Mouse (Mus musculus): ENCODE data around the gene Hdac9.

Gene Hdac9

DNA sequence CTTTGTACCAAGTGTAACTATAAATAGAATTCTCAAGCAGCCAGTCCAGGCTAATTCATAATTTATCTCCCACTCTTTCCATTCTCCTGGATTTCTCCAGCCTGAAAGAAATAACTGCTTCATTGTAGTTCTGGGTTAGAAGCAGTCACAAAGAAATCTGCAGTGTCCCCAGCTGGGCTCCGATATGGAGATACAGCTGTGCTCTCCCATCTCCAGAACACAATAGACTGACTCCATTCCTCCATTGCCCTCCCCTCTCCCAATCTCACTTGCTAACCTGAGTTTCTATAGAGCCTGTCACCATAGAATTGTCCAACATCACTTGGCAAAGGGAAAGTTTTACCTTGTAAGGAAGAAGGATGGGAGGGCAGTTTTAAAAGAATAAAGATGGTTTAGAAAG, 218.9 kb downstream of the Hdac9 start:
- DNase-seq (ENCODE audit: low spot score in 2 of 2) = no peak

DNA sequence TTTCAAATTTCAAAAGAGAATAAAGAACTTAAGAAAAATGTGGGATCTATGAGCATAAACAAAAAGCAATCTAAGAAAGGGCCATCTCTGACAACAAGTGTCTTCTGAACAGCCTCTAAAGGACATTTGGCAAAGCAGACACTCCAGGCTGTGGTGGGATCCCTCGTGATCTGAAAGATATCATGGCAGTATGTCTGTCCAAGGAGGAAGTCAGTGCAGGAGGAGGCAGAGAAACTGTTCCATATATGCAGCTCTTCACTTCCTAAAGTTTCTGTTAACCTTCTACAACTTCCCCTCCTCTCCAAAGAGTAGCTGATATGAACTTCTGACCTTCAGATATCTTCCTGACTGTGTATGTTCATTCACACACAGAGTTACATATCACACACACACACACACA, 220.2 kb downstream of the Hdac9 start:
- no peak for DNase-seq (ENCODE audit: low spot score in 2 of 2)

DNA sequence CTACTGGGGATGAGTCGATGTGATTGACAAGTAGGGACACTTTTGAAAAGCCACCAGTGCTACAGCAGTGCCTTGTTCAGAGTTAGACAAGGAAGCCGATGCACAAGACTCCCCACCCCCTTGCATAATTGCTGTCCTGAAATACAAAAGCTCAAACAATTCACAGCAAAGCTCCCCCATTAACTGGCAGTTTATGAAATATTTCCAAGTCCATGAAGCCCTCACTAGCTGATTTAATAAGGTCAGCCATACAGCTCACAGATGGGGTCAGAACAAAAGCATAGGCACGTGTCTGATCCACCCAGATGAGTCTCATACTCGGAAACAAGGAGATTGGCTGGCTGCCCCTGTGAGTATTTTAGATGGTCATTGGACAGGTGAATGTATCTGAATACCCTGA, 228.0 kb downstream of the Hdac9 start:
- no peak for DNase-seq (ENCODE audit: low spot score in 2 of 2)

DNA sequence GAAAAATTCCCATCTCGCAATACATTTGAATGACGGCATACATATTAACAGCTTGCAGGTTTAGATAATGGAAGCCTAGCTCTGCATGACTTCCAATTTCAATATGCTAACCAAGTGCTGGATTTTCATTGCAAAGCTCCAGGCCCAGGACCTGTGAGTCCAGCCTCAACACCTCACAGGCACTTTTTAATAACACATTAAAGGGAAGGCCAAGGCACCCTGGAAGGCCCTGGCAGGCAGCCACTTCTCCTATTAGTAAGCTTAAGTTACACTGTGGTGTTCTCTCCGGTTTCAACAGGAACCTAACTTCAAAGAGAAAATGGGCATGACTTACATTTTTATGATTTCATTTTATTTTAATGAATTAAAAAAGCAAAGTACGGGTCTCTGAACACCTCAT, 233.5 kb downstream of the Hdac9 start:
- no peak for DNase-seq (ENCODE audit: low spot score in 2 of 2)

DNA sequence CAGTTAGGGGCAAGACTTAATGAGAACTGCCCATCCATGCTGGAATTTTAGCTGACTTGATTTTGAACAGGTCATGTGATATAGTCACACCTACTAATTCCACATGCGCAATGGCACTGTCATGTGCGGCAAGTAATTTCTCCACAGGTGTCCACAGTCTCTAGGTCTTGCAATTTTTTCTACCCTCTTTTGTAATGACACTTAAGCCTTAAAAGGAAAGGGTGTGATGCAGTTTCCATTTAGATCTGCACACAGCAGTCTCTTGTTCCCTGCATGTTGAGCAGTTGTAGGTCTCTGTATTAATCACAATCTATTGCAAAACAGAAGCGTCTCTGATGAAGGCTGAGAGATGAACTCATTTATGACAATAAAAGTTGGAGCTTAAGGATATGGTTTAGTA, 234.2 kb downstream of the Hdac9 start:
- DNase-seq (ENCODE audit: low spot score in 2 of 2) = no peak

DNA sequence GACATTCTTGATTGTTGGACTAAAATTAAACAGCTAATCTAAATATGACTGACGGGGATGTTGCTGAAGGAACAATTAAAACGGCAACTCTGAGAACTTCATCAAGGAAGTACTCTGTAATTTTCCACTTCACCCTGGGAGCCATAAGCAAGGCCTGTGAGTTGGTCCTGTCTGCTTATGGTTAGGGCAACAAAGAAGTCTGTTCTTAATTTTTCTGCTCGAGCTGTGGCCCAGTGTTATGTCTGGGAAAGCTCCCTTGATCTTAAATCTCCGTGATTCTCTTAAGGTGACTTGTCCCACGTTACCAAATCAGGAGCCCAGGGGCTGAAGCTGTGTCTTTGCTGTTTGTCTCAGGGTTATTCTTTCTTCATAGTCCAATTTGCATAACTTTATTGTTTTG, 236.3 kb downstream of the Hdac9 start:
- DNase-seq (ENCODE audit: low spot score in 2 of 2) = no peak

DNA sequence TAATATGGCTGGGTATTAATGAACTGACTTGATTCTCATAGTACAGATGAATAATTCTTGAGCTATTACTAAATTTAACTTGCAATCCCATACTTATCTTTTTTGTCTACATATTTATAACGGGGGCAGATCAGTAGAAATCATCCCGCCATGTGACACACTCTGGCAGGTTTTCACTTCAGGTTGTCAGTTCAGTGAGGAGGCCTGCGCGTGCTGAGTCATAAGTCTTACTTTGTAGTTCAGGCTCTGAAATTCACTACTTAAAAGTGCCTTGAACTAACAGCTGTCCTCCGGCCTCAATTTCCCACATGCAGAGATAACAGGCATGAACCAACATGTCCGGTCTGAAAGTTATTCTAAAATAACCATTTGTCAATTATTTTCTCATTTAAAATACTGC, 239.8 kb downstream of the Hdac9 start:
- no peak for DNase-seq (ENCODE audit: low spot score in 2 of 2)

DNA sequence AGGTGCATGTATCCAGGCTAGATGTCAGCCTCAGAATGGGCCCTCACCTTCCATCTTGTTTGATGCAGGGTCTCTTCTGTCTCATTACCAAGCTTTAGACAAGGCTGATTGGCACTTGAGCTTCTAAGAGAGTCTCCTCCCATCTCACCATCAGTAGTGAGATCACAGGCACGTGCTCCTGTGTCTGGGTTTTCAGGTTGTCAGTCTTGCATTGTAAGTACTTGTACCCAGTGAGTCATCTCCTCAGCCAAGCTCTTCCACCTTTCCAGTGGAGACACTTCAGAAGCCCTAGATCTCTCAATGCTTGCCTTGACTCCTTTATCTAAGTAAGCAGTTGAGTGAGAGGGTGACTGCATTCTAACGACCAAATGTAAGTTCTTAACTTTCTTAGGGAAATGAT, 242.7 kb downstream of the Hdac9 start:
- no peak for DNase-seq (ENCODE audit: low spot score in 2 of 2)

DNA sequence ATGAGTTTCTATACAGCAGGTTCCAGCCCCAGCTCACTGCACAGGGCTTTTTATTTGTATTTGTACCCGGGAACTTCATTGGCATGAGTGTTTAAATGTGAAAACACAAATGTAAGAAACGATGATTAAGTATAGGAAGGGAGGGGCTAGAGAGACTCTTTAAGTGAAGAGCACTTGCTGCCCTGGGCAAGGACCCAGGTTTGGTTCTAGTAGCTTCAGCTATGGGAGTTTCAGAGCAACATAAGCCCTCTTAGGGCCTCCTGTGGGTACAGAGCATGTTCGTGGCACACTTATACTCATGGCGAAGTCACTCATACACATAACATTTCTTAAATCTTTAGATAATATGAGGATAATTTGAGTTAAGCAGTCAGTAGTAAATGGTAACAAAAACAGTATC, 243.4 kb downstream of the Hdac9 start:
- no peak for DNase-seq (ENCODE audit: low spot score in 2 of 2)

DNA sequence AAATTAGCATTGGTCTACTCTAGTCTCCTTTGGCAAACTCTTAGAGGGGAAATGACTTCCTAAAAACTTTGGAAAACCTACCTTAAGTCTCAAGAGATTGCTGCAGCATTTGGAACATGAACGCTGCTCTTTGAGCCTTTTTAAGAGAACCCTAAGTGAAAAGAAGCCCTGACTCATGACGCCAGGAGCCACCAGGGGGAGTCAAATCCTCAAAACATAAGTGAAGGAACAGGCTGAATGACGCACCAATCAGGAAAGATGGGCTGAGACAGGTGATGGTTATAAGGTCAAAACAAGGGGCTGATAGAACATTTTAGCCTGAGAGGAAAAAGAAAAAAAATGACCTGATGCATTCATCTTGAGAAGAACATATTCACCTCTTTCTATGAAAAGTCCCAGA, 252.1 kb downstream of the Hdac9 start:
- DNase-seq (ENCODE audit: low spot score in 2 of 2) = peak; percentile 45 to 73

DNA sequence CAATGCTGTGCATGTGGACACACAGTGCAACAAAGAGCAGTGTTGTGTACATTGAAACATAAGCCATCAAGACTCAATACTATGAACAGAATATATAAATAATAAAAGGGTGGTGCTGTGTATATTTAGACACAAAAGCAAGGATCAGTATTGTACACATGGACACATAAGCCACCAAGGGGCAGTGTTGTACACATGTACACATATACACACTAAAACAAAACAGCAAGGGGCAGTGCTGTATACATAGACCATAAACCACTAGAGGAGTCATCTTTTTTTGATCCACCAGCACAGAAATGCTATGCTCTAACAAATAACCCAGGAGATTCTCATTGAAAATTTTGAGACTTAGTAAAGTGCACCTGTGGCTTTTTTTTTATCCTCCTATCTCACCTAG, 255.5 kb downstream of the Hdac9 start:
- no peak for DNase-seq (ENCODE audit: low spot score in 2 of 2)

DNA sequence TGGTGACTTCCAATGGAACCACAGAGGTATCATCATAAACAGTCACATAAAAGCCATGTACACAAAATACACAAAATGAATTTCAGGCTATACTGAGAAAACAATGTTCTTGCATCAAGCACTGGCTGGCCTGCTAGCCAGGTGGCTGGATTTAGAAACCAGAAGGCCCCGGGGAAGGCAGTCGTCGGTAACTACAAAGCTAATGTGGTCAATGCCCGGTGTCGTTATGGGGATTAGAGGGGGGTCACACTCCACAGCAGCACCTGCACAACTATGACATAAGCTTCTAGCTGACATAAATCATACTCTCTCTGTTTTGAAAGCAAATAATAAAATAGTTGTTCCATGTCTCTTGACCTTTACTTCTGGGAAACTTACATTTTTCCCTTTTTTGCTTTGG, 256.9 kb downstream of the Hdac9 start:
- DNase-seq (ENCODE audit: low spot score in 2 of 2) = no peak

DNA sequence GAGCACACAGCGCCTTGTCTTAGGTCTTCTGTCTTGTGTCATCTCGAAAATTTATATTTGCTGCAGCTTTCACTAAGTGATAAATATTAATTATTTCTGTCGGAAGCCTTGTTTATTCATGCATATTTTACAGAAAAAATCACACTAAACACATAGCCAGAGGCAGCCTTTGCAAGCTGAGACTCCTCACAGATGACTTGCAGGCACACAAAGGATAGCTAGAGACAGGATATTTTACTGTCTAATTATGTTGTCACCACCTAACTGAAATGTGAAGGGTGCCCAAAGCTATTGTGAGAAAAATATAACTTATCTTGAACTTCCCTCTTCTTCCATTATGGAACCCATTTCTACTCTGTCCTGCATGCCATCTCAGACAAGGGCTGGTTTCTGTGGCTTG, 258.3 kb downstream of the Hdac9 start:
- no peak for DNase-seq (ENCODE audit: low spot score in 2 of 2)

DNA sequence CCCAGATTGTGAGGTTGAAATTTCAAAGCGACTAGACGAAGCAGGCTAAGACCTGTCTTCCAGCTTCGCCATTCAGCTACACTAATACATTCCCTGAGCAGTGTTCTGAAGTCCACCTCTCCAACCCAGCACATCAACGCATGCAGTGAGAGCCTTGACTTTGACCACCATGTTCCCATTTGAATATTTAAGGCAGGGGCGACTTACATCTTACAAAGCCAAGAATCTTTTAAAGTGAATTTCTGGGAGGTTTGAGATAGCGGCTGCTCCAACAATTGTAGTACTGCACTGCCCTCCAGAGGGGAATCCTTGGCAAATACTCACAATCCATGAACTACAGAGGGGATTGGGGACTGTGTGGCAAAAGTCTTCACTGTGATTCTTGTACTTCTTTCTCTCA, 258.8 kb downstream of the Hdac9 start:
- peak in 1 of 2 experiments; percentile 48 for DNase-seq (ENCODE audit: low spot score in 2 of 2)

DNA sequence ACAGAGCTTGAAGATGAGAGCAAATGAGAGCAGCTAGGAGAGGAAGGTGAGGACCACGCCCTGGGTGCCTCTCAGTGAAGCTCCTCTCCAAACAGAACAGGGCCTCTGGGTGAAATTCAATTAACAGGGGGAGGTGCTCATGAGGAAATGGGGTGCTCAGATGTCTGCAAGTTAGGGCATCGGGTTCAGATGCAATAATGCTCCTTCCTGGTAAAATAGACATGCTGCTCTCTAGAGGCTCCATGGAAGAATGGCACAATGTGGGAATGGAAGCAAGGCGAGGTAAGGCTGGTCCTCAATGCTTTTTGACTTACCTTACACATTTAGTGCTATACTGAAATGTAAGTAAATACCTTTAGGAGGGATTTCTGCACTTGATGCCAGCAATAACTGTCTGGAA, 263.3 kb downstream of the Hdac9 start:
- DNase-seq (ENCODE audit: low spot score in 2 of 2) = no peak

DNA sequence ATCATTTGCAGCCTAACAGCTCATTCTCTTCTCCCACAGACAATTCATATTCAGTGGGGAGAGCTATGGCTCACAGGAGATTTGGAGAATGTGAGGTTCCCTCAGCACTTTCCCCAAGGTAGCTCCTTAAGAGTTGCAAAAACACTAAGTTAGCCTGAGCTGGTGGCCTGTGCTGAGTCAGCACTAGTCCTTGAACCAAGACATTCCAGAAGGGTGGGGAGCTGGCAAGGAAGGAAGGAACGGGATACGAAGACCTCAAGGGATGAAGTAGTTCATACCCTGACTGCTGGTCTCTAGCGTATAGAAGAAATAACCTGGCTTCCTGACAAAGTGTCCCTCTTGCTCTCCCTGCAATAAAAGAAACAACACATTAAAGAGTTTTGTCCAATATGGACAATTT, 268.1 kb downstream of the Hdac9 start:
- DNase-seq (ENCODE audit: low spot score in 2 of 2) = no peak

DNA sequence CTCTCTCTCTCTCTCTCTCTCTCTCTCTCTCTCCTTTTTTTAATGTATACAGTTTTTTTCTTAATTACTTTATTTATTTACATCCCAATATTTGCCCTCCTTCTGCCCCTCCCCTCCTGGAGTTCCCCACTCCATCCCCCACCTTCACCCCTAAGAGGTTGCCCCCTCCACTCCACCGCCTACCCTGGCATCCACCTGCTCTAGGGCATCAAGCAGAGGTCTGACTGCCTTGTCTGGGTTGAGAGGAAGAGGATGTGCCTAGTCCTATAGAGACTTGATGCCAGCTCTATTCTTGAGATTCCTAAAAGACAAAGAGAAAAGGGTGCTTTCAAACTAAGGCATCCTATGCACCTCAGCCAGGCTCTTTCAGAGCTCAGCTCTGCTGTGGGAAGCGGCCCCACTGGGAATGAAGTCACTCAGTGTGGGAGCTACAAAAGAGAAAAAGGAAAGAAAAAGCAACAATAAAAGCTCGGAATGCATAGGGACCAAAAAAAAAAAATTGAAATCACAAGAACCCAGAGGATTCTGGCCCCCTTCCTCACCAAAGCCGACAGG, 275.1 kb downstream of the Hdac9 start:
- no peak for DNase-seq (ENCODE audit: low spot score in 2 of 2)

DNA sequence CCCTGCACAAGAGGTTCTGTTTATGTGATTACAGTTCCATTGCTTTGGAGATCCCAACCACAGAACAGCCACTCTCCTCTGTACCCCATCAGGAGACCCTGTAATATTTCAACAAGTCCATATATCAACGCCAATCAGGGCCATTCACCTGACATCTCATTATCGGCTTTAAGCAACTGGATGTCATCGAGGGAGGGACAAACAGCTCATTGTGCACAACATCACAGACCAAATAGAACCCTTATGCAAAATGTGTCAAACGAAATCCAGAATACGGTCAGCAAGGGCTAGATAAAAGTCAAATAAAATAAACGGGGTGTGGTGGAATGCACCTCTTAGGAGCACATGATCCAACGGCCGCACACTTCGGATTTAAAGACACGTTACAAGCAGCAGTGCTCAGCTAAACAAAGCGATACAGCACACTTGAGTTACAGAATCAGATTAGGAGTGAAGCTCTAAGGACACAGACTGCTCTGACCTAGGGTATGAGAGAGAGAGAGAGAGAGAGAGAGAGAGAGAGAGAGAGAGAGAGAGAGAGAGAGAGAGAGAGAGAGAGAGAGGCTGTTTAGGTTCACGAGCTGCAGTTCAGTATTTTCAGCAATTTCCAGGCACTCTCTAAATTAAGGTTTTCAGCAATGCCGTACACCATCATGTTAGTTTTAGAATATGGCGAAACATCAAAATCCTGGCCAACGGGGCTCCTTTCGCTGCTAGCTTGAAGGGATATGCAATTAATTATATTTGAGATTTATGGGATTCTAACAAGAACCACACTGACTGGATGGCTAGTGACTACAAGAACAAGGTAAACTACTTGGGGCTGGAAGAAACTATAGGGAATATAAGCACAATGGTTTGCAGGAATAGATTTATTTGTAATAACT, 279.4 kb downstream of the Hdac9 start:
- no peak for DNase-seq (ENCODE audit: low spot score in 2 of 2)

DNA sequence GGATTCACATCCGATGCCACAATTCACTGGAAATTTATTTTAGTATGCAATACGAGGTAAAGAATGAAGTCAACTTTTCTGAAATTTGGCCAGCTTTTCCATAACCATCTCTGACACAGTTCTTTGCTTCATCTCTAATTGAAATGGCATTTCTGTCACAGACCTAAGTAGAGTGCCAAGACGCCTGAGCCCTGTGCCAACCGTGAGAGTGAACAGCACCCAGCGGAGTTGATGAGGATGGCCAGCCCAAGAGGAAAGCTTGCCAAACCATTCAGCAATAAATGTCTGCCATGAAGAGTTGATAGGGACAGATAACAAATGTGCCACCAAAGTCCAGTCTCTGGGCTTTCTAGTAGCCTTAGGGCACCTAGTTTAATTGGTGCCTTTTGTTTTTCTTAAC, 297.8 kb downstream of the Hdac9 start:
- DNase-seq (ENCODE audit: low spot score in 2 of 2) = peak in 1 of 2 experiments; percentile 16

DNA sequence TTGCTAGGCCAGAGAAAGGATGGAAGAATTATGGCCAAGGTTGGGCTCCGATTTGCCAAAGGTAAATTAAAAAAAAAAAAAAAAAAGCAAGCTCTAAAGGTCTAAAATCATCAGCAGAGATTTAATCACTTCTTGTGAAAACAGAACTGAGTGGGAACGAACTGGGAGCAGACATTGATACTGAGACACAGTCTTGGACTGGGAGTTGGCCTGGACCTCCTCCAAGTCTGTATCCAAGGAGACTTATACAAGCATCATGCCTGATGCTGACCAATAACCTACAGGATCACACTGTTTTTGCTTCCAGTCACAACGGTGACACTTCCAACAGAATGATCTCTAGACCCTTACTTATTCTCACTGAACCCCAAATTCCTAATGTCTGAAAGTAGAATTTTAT, 298.6 kb downstream of the Hdac9 start:
- DNase-seq (ENCODE audit: low spot score in 2 of 2) = peak in 1 of 2 experiments; percentile 9

DNA sequence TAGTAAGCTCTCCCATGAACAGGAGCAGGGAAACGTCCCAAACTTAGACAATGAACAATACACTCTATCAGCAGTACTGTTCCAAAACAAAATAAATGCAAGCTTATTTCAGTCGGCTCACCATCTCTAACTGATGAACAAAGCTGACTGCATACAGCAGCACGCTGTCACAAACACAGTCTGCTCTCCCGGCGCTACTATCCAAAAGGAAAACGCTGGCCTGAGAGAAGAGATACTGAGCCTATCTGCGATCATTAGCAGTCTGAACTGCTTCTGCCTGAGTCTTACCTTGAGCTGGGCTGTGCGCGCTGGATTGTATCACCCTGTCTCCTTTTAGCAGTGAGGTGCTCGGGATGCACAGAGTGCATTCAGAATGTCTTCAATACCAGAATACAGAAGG, 299.1 kb downstream of the Hdac9 start:
- DNase-seq (ENCODE audit: low spot score in 2 of 2) = no peak

DNA sequence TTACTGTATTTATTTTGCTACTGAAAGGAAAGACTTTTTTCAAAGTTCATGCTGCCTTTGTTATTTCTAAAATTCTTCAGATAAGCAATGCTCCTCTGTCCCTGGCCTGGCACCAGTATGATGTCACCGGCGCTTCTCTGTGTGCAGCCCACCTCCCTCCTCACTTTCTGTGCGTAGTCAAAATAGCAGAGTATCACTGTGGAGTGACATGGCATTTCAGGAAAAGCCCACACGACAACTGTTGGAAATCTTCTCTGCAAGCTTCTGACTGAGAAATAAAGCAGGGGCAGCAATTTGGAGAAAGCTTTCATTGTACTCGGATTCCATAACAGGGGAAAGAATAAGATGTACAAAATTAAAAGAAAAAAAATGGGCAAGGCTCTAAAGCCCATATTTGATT, 302.1 kb downstream of the Hdac9 start:
- DNase-seq (ENCODE audit: low spot score in 2 of 2) = no peak

DNA sequence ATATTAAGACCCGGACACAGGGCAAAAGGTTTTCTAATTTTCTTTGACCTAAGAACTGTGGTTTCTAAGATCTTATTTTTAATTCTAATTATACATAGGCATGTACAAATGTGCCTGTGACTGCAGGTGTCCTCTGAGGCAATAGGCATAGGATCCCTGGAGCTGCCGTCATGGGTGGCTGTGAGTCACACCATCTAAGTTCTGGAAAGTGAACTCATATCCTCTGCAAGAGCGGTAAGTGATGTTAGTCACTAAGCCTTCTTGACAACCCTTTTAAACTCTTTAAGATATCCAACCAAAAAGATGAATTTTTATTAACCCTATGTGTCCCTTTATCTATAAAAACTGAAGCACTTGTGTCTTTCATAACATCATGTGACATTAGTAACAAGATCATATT, 304.4 kb downstream of the Hdac9 start:
- no peak for DNase-seq (ENCODE audit: low spot score in 2 of 2)

DNA sequence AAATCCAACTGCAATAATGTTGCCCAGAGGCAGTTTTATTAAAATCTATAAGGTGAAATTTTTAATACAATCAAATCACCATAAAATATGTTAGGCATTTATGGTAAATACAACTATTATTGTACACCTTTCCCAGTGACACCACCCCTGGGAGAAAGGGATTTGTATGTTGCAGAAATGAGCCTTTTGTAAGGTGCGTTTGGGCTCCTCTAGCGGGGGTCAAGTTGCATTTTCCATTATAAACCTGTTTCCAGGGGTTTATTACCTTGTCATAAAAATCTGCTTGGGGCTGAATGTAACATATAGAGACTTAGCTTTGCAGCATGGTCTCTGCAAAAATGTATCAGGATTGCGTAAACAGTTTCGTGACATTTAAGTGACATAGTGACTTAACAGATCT, 312.4 kb downstream of the Hdac9 start:
- DNase-seq (ENCODE audit: low spot score in 2 of 2) = no peak

Data from cerebellum, postnatal 4 days (tissue).